Mouse (Mus musculus): ENCODE measurements around the gene Polr1e. TPM values are rescaled to one million over a fixed set of nuclear protein-coding genes. Genes with fewer than 3 reads are reported as not detected.
"Not testable (repeated sequence)": the region's sequence is repeated elsewhere in the genome, so short reads cannot be mapped to it uniquely, and the experiment has no call there.

Polr1e gene
- total and polyA plus RNA-seq, 2 experiments from 2014 or later: 46.7 to 71.2 TPM

- 86% methylated on average over 2 of the region's 2 CpGs for WGBS
- H3K4me3 ChIP-seq (ENCODE audit: low read depth, low read length): no peak overlapping the region
- ATAC-seq (ENCODE audit: insufficient read depth, low read depth) (no peak), DNase-seq (ENCODE audit: low spot score) (no peak)
- H3K9ac ChIP-seq (replicated peaks; ENCODE audit: low read depth, low read length): no peak overlapping the region
- TF ChIP-seq EP300 (IDR thresholded peaks at IDR 0.05; ENCODE audit: low read depth) (no peak), CTCF (IDR thresholded peaks at IDR 0.05; ENCODE audit: low read depth) (no peak)
- H3K36me3 ChIP-seq (replicated peaks; ENCODE audit: control insufficient read depth, insufficient read depth, low read length): peaks cover 31% of the 10 kb centered on the region
- no peak overlapping the region for H3K4me2 ChIP-seq (ENCODE audit: low read depth, low read length)
- no peaks in the 10 kb centered on the region for H3K9me3 ChIP-seq (replicated peaks; ENCODE audit: control insufficient read depth, low read length)
- no peak overlapping the region for H3K27ac ChIP-seq (ENCODE audit: low read depth)
- no peaks in the 10 kb centered on the region for H3K27me3 ChIP-seq (ENCODE audit: control insufficient read depth, insufficient read depth, low read length)
- H3K4me1 ChIP-seq (ENCODE audit: control insufficient read depth, insufficient read depth): no peaks in the 10 kb centered on the region
These were observed 46.2 kb downstream of the Polr1e start for GRCm38 (mm10) chr4:45064577-45064976.

- TF ChIP-seq CTCF (IDR thresholded peaks at IDR 0.05; ENCODE audit: low read depth): no peak
- no peak for TF ChIP-seq EP300 (IDR thresholded peaks at IDR 0.05; ENCODE audit: low read depth)
- H3K4me1 ChIP-seq (ENCODE audit: control insufficient read depth, insufficient read depth): no peaks in the 10 kb centered on the region
- ATAC-seq (ENCODE audit: insufficient read depth, low read depth) (no peak), DNase-seq (ENCODE audit: low spot score) (no peak)
- 44% methylated on average over 2 of the region's 2 CpGs for WGBS
- H3K27ac ChIP-seq (ENCODE audit: low read depth): no peak overlapping the region
- no peaks in the 10 kb centered on the region for H3K9me3 ChIP-seq (replicated peaks; ENCODE audit: control insufficient read depth, low read length)
- H3K27me3 ChIP-seq (ENCODE audit: control insufficient read depth, insufficient read depth, low read length): no peaks in the 10 kb centered on the region
- peaks cover 16% of the 10 kb centered on the region; the same call in 1 of the 2 replicates for H3K36me3 ChIP-seq (replicated peaks; ENCODE audit: control insufficient read depth, insufficient read depth, low read length)
- H3K9ac ChIP-seq (replicated peaks; ENCODE audit: low read depth, low read length): no peak overlapping the region
- H3K4me2 ChIP-seq (ENCODE audit: low read depth, low read length): no peak overlapping the region
- no peak overlapping the region for H3K4me3 ChIP-seq (ENCODE audit: low read depth, low read length)
These were observed 47.8 kb downstream of the Polr1e start for GRCm38 (mm10) chr4:45066036-45066730.

GRCm38 (mm10) chr4:45067742-45068141 is 49.4 kb downstream of the Polr1e start:
- H3K9ac ChIP-seq (replicated peaks; ENCODE audit: low read depth, low read length): no peak overlapping the region
- ATAC-seq (ENCODE audit: insufficient read depth, low read depth) (no peak), DNase-seq (ENCODE audit: low spot score) (no peak)
- 0 out of 2 replicates have a peak, but pooled peaks cover under 1% of the 10 kb centered on the region for H3K36me3 ChIP-seq (replicated peaks; ENCODE audit: control insufficient read depth, insufficient read depth, low read length)
- H3K27ac ChIP-seq (ENCODE audit: low read depth): no peak overlapping the region
- 77% methylated on average over 4 of the region's 4 CpGs for whole genome bisulfite sequencing
- no peak overlapping the region for H3K4me2 ChIP-seq (ENCODE audit: low read depth, low read length)
- H3K9me3 ChIP-seq (replicated peaks; ENCODE audit: control insufficient read depth, low read length): no peaks in the 10 kb centered on the region
- no peaks in the 10 kb centered on the region for H3K27me3 ChIP-seq (ENCODE audit: control insufficient read depth, insufficient read depth, low read length)
- H3K4me3 ChIP-seq (ENCODE audit: low read depth, low read length): no peak overlapping the region
- H3K4me1 ChIP-seq (ENCODE audit: control insufficient read depth, insufficient read depth): no peaks in the 10 kb centered on the region
- no peak for TF ChIP-seq EP300 (IDR thresholded peaks at IDR 0.05; ENCODE audit: low read depth)
- TF ChIP-seq CTCF (IDR thresholded peaks at IDR 0.05; ENCODE audit: low read depth): no peak

- Histone ChIP-seq H3K4me1 (ENCODE audit: control insufficient read depth, insufficient read depth) (no peaks in the 10 kb centered on the region), H3K9me3 (replicated peaks; ENCODE audit: control insufficient read depth, low read length) (no peaks in the 10 kb centered on the region), H3K27ac (ENCODE audit: low read depth) (no peak overlapping the region), H3K27me3 (ENCODE audit: control insufficient read depth, insufficient read depth, low read length) (no peaks in the 10 kb centered on the region), H3K4me3 (ENCODE audit: low read depth, low read length) (no peak overlapping the region), H3K36me3 (replicated peaks; ENCODE audit: control insufficient read depth, insufficient read depth, low read length) (no peaks in the 10 kb centered on the region), H3K9ac (replicated peaks; ENCODE audit: low read depth, low read length) (no peak overlapping the region), H3K4me2 (ENCODE audit: low read depth, low read length) (no peak overlapping the region)
- DNase-seq (ENCODE audit: low spot score): no peak
- TF ChIP-seq EP300 (IDR thresholded peaks at IDR 0.05; ENCODE audit: low read depth) (no peak), CTCF (IDR thresholded peaks at IDR 0.05; ENCODE audit: low read depth) (no peak)
- 76% methylated on average over 15 of the region's 15 CpGs for WGBS
- no peak for ATAC-seq (ENCODE audit: insufficient read depth, low read depth)
These were observed 54.0 kb downstream of the Polr1e start for GRCm38 (mm10) chr4:45072261-45072973.

GRCm38 (mm10) chr4:45073544-45073943 is 55.2 kb downstream of the Polr1e start:
- H3K4me3 ChIP-seq (ENCODE audit: low read depth, low read length): no peak overlapping the region
- H3K4me1 ChIP-seq (ENCODE audit: control insufficient read depth, insufficient read depth): no peaks in the 10 kb centered on the region
- no peaks in the 10 kb centered on the region; the same call in 1 of the 2 replicates for H3K9me3 ChIP-seq (replicated peaks; ENCODE audit: control insufficient read depth, low read length)
- 62% methylated on average over 6 of the region's 6 CpGs for WGBS
- H3K9ac ChIP-seq (replicated peaks; ENCODE audit: low read depth, low read length): no peak overlapping the region
- TF ChIP-seq EP300 (IDR thresholded peaks at IDR 0.05; ENCODE audit: low read depth) (no peak), CTCF (IDR thresholded peaks at IDR 0.05; ENCODE audit: low read depth) (no peak)
- no peak overlapping the region for H3K27ac ChIP-seq (ENCODE audit: low read depth)
- no peak for DNase-seq (ENCODE audit: low spot score)
- ATAC-seq (ENCODE audit: insufficient read depth, low read depth): no peak
- no peaks in the 10 kb centered on the region for H3K27me3 ChIP-seq (ENCODE audit: control insufficient read depth, insufficient read depth, low read length)
- no peaks in the 10 kb centered on the region for H3K36me3 ChIP-seq (replicated peaks; ENCODE audit: control insufficient read depth, insufficient read depth, low read length)
- H3K4me2 ChIP-seq (ENCODE audit: low read depth, low read length): no peak overlapping the region

GRCm38 (mm10) chr4:45081041-45081440 is 62.7 kb downstream of the Polr1e start:
- not testable (repeated sequence) for H3K36me3 ChIP-seq (replicated peaks; ENCODE audit: control insufficient read depth, insufficient read depth, low read length); DNase-seq (ENCODE audit: low spot score); H3K9me3 ChIP-seq (replicated peaks; ENCODE audit: control insufficient read depth, low read length); H3K27ac ChIP-seq (ENCODE audit: low read depth); ATAC-seq (ENCODE audit: insufficient read depth, low read depth); H3K9ac ChIP-seq (replicated peaks; ENCODE audit: low read depth, low read length); H3K4me2 ChIP-seq (ENCODE audit: low read depth, low read length); H3K4me3 ChIP-seq (ENCODE audit: low read depth, low read length); H3K27me3 ChIP-seq (ENCODE audit: control insufficient read depth, insufficient read depth, low read length)
- H3K4me1 ChIP-seq (ENCODE audit: control insufficient read depth, insufficient read depth): peaks cover 15% of the 10 kb centered on the region; the same call in 1 of the 2 replicates
- WGBS: 86% methylated on average over 4 of the region's 4 CpGs

All from heart, postnatal 0 days (tissue).